Mouse (Mus musculus) ES-Bruce4 (cell line): ENCODE results near the gene Zfp202.

Experiments used
- CTCF ChIP-seq: IDR thresholded peaks from one replicate; pipeline ENCODE4 v1.8.1; 2011; ENCODE audit warnings: low read depth, low read length
- EP300 ChIP-seq: IDR thresholded peaks from 2 replicates; pipeline ENCODE4 v1.6.1; 2011; ENCODE audit warnings: low read depth, low read length; ENCODE audit not compliant: insufficient read depth
- POLR2A ChIP-seq: IDR thresholded peaks from one replicate; pipeline ENCODE4 v1.8.1; 2011; ENCODE audit warnings: low read length; ENCODE audit not compliant: insufficient read depth

GRCm38 (mm10) chr9:40245974-40246665 is 54.0 kb downstream of the Zfp202 start:
- TF ChIP-seq CTCF: no peak
- no peak for TF ChIP-seq POLR2A
- no peak for TF ChIP-seq EP300
